Mouse (Mus musculus) kidney, embryonic 16.5 days (tissue): ENCODE measurements at regions not wholly inside any gene's neighbourhood (a gene's known extent, or its start where the extent isn't known, plus 50 kb on each side); places are given as distances from the start of the nearest gene placed in this dataset.

ENCODE experiments used
- ATAC-seq: fragments of 200-750 bp; cut with Nextera tagmentation; 2 replicates; pipeline ENCODE4 v1.8.0; 2017; ENCODE audit warnings: moderate TSS enrichment; ENCODE audit not compliant: low FRiP score, low TSS enrichment
- H3K27ac ChIP-seq: fragments of 300-500 bp; sonication (generic); 2 replicates; pipeline ENCODE4 v1.5.1; 2014; ENCODE audit warnings: low read length
- H3K27me3 ChIP-seq: fragments of 300-500 bp; sonication (generic); 2 replicates; pipeline ENCODE4 v1.6.1; 2014; ENCODE audit warnings: low read length, control low read depth, mixed read lengths; ENCODE audit not compliant: insufficient read depth
- H3K36me3 ChIP-seq: fragments of 300-500 bp; sonication (generic); 2 replicates; pipeline ENCODE4 v1.6.1; 2014; ENCODE audit warnings: low read length, control low read depth, mixed read lengths; ENCODE audit not compliant: insufficient read depth
- H3K4me1 ChIP-seq: fragments of 300-500 bp; sonication (generic); 2 replicates; pipeline ENCODE4 v1.6.1; 2014; ENCODE audit warnings: low read length, control low read depth, mixed read lengths; ENCODE audit not compliant: insufficient read depth
- H3K4me2 ChIP-seq: fragments of 300-500 bp; sonication (generic); replicated peaks from 2 replicates; pipeline ENCODE4 v1.6.1; 2014; ENCODE audit warnings: low read depth, low read length
- H3K4me3 ChIP-seq: fragments of 300-500 bp; sonication (generic); 2 replicates; pipeline ENCODE4 v1.5.1; 2014; ENCODE audit warnings: mild to moderate bottlenecking, low read length
- H3K9ac ChIP-seq: fragments of 300-500 bp; sonication (generic); replicated peaks from 2 replicates; pipeline ENCODE4 v1.6.1; 2014; ENCODE audit warnings: low read length
- H3K9me3 ChIP-seq: fragments of 300-500 bp; sonication (generic); 2 replicates; pipeline ENCODE4 v1.6.1; 2016; ENCODE audit warnings: low read length, control low read depth
- WGBS: fragments of 180-500 bp; shearing (Covaris S2); extraction: QIAGEN DNeasy Blood & Tissue Kit; methylation state at CpG from one replicate; pipeline ENCODE4 v1.1.7; 2014; 5-methylcytosine and 5-hydroxymethylcytosine counted together

GRCm38 (mm10) chr17:7604813-7605504 is 219.7 kb upstream of the Unc93a2 start:
- Histone ChIP-seq H3K4me3 (no peak overlapping the region), H3K9ac (no peak overlapping the region), H3K27ac (no peak overlapping the region), H3K4me1 (no peaks in the 10 kb centered on the region), H3K9me3 (no peaks in the 10 kb centered on the region), H3K4me2 (no peak overlapping the region), H3K36me3 (no peaks in the 10 kb centered on the region), H3K27me3 (no peaks in the 10 kb centered on the region)
- ATAC-seq = no peak
- 45% methylated on average over 5 of the region's 5 CpGs for WGBS

- no peak overlapping the region for H3K4me3 ChIP-seq
- no peak overlapping the region for H3K27ac ChIP-seq
- H3K9me3 ChIP-seq = no peaks in the 10 kb centered on the region
- no peak overlapping the region for H3K9ac ChIP-seq
- ATAC-seq = no peak
- H3K36me3 ChIP-seq = no peaks in the 10 kb centered on the region
- no peaks in the 10 kb centered on the region for H3K27me3 ChIP-seq
- WGBS = 88% methylated on average over 3 of the region's 3 CpGs
- H3K4me1 ChIP-seq = no peaks in the 10 kb centered on the region
- H3K4me2 ChIP-seq = no peak overlapping the region
These were observed 218.8 kb upstream of the Unc93a2 start for GRCm38 (mm10) chr17:7604096-7604495.

- no peak overlapping the region for H3K9ac ChIP-seq
- no peak for ATAC-seq
- 50% methylated on average over 2 of the region's 2 CpGs for WGBS
These were observed 215.3 kb upstream of the Unc93a2 start for GRCm38 (mm10) chr17:7600555-7600954.

GRCm38 (mm10) chr17:7597481-7597880 is 212.2 kb upstream of the Unc93a2 start:
- no peaks in the 10 kb centered on the region for H3K27me3 ChIP-seq
- ATAC-seq = no peak
- no peak overlapping the region for H3K4me3 ChIP-seq
- 40% methylated on average over 2 of the region's 2 CpGs for WGBS
- H3K4me1 ChIP-seq = no peaks in the 10 kb centered on the region
- H3K27ac ChIP-seq = no peak overlapping the region
- 0 out of 2 replicates have a peak, but pooled peaks cover 2% of the 10 kb centered on the region for H3K9me3 ChIP-seq
- H3K36me3 ChIP-seq = no peaks in the 10 kb centered on the region
- no peak overlapping the region for H3K4me2 ChIP-seq
- H3K9ac ChIP-seq = no peak overlapping the region

More at GRCm38 (mm10) chr17:7600555-7600954, 215.3 kb upstream of the Unc93a2 start:
- Histone ChIP-seq H3K4me2 (no peak overlapping the region), H3K4me3 (no peak overlapping the region), H3K36me3 (no peaks in the 10 kb centered on the region), H3K27ac (no peak overlapping the region), H3K9me3 (0 out of 2 replicates have a peak, but pooled peaks cover under 1% of the 10 kb centered on the region), H3K27me3 (no peaks in the 10 kb centered on the region), H3K4me1 (no peaks in the 10 kb centered on the region)

GRCm38 (mm10) chr17:7594801-7595200 is 209.5 kb upstream of the Unc93a2 start:
- Histone ChIP-seq H3K4me2 (no peak overlapping the region), H3K27me3 (no peaks in the 10 kb centered on the region), H3K36me3 (no peaks in the 10 kb centered on the region), H3K9ac (no peak overlapping the region), H3K27ac (no peak overlapping the region), H3K4me1 (no peaks in the 10 kb centered on the region), H3K9me3 (0 out of 2 replicates have a peak, but pooled peaks cover 2% of the 10 kb centered on the region), H3K4me3 (no peak overlapping the region)
- WGBS = 48% methylated on average over 3 of the region's 3 CpGs
- no peak for ATAC-seq

- Histone ChIP-seq H3K27ac (no peak overlapping the region), H3K4me1 (no peaks in the 10 kb centered on the region), H3K9ac (no peak overlapping the region), H3K36me3 (no peaks in the 10 kb centered on the region), H3K9me3 (0 out of 2 replicates have a peak, but pooled peaks cover 2% of the 10 kb centered on the region), H3K4me2 (no peak overlapping the region), H3K4me3 (no peak overlapping the region), H3K27me3 (no peaks in the 10 kb centered on the region)
- ATAC-seq = no peak
- WGBS = 72% methylated on average over 4 of the region's 4 CpGs
These were observed 207.2 kb upstream of the Unc93a2 start for GRCm38 (mm10) chr17:7592491-7592890.

- H3K4me1 ChIP-seq = no peaks in the 10 kb centered on the region
- no peaks in the 10 kb centered on the region for H3K9me3 ChIP-seq
- no peak for ATAC-seq
- no peaks in the 10 kb centered on the region for H3K27me3 ChIP-seq
- 83% methylated on average over 4 of the region's 4 CpGs for WGBS
- H3K9ac ChIP-seq = no peak overlapping the region
- H3K27ac ChIP-seq = no peak overlapping the region
- H3K36me3 ChIP-seq = no peaks in the 10 kb centered on the region
- H3K4me3 ChIP-seq = no peak overlapping the region
- H3K4me2 ChIP-seq = no peak overlapping the region
These were observed 197.7 kb upstream of the Unc93a2 start for GRCm38 (mm10) chr17:7582866-7583398.

- H3K27ac ChIP-seq = no peak overlapping the region
- ATAC-seq = no peak
- H3K36me3 ChIP-seq = no peaks in the 10 kb centered on the region
- H3K9me3 ChIP-seq = no peaks in the 10 kb centered on the region
- H3K9ac ChIP-seq = no peak overlapping the region
- H3K4me3 ChIP-seq = no peak overlapping the region
- H3K27me3 ChIP-seq = no peaks in the 10 kb centered on the region
- H3K4me1 ChIP-seq = no peaks in the 10 kb centered on the region
- H3K4me2 ChIP-seq = no peak overlapping the region
- WGBS = 87% methylated on average over 4 of the region's 4 CpGs
These were observed 193.8 kb upstream of the Unc93a2 start for GRCm38 (mm10) chr17:7579031-7579430.

- H3K27ac ChIP-seq = no peak overlapping the region
- H3K4me3 ChIP-seq = no peak overlapping the region
- ATAC-seq = no peak
- no peaks in the 10 kb centered on the region for H3K4me1 ChIP-seq
- no peaks in the 10 kb centered on the region for H3K9me3 ChIP-seq
- no peak overlapping the region for H3K9ac ChIP-seq
- no peak overlapping the region for H3K4me2 ChIP-seq
- H3K36me3 ChIP-seq = no peaks in the 10 kb centered on the region
- 87% methylated on average over 8 of the region's 8 CpGs for WGBS
- no peaks in the 10 kb centered on the region for H3K27me3 ChIP-seq
These were observed 192.7 kb upstream of the Unc93a2 start for GRCm38 (mm10) chr17:7578003-7578402.

- Histone ChIP-seq H3K27me3 (no peaks in the 10 kb centered on the region), H3K9ac (no peak overlapping the region), H3K27ac (no peak overlapping the region), H3K4me1 (no peaks in the 10 kb centered on the region), H3K4me2 (no peak overlapping the region), H3K9me3 (no peaks in the 10 kb centered on the region), H3K4me3 (no peak overlapping the region), H3K36me3 (no peaks in the 10 kb centered on the region)
- ATAC-seq = no peak
- WGBS = 63% methylated on average over 4 of the region's 4 CpGs
These were observed 192.0 kb upstream of the Unc93a2 start for GRCm38 (mm10) chr17:7577227-7577626.
